Mouse (Mus musculus): ENCODE results near the gene Nme9. TPM values are rescaled to one million over a fixed set of nuclear protein-coding genes. Genes with fewer than 3 reads are reported as not detected.

Gene Nme9
- polyA plus RNA-seq, 1 experiment, result 1.6 TPM

GRCm38 (mm10) chr9:99479181-99479711, 28.0 kb downstream of the Nme9 start:
- no peak for DNase-seq (ENCODE audit: low read depth)

GRCm38 (mm10) chr9:99480764-99481163, 29.5 kb downstream of the Nme9 start:
- DNase-seq (ENCODE audit: low read depth), result no peak

DNA sequence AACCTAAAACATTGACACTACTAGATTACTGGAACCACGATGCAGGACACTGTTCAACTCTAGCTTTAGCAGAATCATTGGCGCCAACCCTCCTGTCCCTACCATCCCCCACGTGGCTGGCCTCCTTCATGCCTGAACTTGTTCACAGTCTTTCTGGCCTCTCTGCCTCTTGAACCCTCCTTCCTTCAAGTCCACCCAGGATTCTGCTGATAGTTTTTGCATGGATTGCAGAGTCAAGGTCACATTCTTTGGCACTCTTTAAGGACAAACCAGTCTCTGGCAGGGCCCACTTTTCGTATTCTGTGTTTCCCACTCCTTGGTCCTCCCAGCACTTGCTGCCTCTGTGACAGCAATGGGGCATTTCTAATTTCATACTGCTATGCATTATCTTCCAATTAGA, 31.9 kb downstream of the Nme9 start:
- DNase-seq (ENCODE audit: low read depth), result no peak

- DNase-seq (ENCODE audit: low read depth), result no peak
These were observed 33.4 kb downstream of the Nme9 start for GRCm38 (mm10) chr9:99484632-99485031.

- DNase-seq (ENCODE audit: low read depth), result no peak
These were observed 33.9 kb downstream of the Nme9 start for GRCm38 (mm10) chr9:99485144-99485543.

DNA sequence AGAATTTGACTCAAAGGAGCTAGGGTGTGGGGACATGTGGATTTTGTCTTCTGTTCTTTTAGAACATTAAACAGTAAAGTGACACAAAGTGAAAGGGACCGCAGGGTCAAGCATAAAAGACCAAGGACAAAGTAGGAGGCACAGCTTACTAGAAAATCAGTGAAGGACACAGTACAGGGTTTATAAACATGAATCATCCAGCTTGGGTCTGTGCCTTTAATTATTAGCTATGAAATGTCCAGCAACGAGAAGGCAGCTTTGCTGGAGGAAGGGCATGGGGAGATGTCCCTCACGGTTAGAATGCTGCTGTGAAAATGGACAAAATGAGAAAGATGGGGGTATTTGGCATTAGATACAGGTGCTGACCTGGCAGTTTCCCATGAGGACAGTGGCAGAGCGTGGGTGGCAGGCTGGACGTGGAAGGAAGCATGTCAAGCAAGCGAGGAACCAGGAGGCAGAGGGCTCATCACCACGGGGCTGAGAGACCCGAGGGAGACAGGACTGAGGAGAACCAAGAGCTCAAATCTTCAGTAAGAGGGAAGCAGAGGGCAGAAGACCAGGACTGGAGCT, 35.9 kb downstream of the Nme9 start:
- DNase-seq (ENCODE audit: low read depth), result no peak

DNA sequence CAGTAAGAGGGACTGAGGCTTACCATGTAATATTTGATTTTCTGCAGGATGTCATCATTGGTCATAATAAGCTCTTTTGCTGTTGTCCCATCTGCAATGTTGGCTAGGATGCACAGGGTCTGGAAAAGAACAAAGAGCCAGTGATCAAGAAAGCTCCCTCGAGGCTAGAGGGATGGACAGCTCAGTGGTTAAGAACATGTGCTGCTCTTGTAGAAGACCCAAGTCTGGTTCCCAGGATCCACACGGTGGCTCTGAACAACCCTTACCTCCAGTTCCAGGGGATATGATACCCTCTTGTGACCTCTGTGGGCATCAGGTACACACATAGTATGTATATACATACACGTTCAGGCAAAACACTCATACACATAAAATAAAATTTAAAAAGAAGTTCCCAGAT, 36.6 kb downstream of the Nme9 start:
- DNase-seq (ENCODE audit: low read depth), result no peak

- no peak for DNase-seq (ENCODE audit: low read depth)
These were observed 39.8 kb downstream of the Nme9 start for GRCm38 (mm10) chr9:99491050-99491449.

DNA sequence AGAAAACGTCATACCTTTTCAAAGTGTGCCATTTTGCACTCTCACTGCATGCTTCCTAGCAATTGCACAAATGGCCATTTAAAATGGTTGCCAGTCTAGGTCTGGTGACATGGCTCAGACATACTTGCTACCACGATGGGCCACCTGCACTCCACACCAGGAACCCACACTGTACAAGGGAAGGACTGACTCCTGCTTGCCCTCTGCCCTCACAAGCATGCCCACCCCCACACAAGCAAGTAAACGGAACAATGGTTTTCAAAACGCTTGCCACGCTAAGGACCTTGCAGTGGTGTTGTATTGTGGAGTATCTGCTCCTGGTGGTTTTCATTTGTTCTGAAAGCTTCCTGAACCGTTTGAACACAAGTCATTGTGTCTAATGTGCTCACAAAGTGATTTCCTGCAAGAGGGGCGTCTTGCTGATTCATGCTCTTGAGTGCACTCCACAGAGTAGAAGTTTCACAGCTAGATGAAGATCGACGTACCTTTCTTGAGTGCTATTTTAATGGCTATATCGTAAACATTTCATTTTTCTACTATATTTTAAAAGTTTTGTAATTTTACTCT, 41.4 kb downstream of the Nme9 start:
- DNase-seq (ENCODE audit: low read depth), result no peak

GRCm38 (mm10) chr9:99499336-99499735, 48.1 kb downstream of the Nme9 start:
- DNase-seq (ENCODE audit: low read depth), result no peak

DNA sequence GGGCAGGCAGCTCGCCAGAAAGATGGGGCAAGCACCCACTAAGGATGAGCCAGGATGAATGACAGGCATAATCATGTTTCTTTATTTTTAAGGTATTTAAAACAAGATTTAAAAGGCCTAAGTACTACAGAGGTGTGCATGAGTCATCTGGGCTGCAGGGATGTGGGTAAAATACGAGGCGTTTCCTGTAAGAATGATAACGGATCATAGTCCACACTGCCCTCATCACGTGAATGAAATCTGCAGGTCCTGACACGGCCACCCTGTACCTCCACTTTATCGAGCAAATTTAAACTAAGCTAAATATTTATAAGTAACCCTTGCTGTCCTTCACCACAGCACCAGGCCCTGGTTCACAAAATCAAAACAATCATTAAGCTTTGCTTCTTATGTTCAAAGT, 54.6 kb downstream of the Nme9 start:
- no peak for DNase-seq (ENCODE audit: low read depth)

Other genes starting within 250 kb of the Nme9 start
- gene Faiml, start 214.2 kb upstream of the Nme9 start, polyA plus RNA-seq (2012; rRNA removed), result not detected in 2 replicates
- gene Cep70, start 208.1 kb upstream of the Nme9 start, polyA plus RNA-seq (2012; rRNA removed), result 7.6 and 7.7 TPM in 2 replicates
- 12.7 and 17.7 TPM in 2 replicates for gene Esyt3, start 92.9 kb upstream of the Nme9 start, polyA plus RNA-seq (2012; rRNA removed)
- gene Mras, start 14.1 kb upstream of the Nme9 start, polyA plus RNA-seq (2012; rRNA removed), result 20.7 and 30.7 TPM in 2 replicates
- 12.5 and 13.5 TPM in 2 replicates for gene Armc8, start 117.4 kb downstream of the Nme9 start, polyA plus RNA-seq (2012; rRNA removed)
- 5.9 and 7.7 TPM in 2 replicates for gene Dbr1, start 124.3 kb downstream of the Nme9 start, polyA plus RNA-seq (2012; rRNA removed)
- gene A4gnt, start 161.0 kb downstream of the Nme9 start, polyA plus RNA-seq (2012; rRNA removed), result not detected in 2 replicates
- 2.0 and 2.9 TPM in 2 replicates for gene Dzip1l, start 178.0 kb downstream of the Nme9 start, polyA plus RNA-seq (2012; rRNA removed)

Data from gonadal fat pad, adult 2 months (tissue).